Mouse (Mus musculus) effector memory CD4-positive, alpha-beta T cell, adult 7 months (primary cell): ENCODE results near the gene Aldoart2. TPM values are rescaled to one million over a fixed set of nuclear protein-coding genes. Genes with fewer than 3 reads are reported as not detected.

Experiments
- polyA plus RNA-seq: library from polyadenylated mRNA; unstranded; fragments of 100-300 nt; shearing (Covaris generic); gene quantifications from one replicate; pipeline ENCODE4 v1.2.1, GENCODE M21; 2017

The Aldoart2 gene
- not detected for polyA plus RNA-seq

GRCm38 (mm10) chr12:55565206-55565605 is at the start of gene Aldoart2:
Gene Aldoart2 (plus strand): TSS chr12:55565239.

GRCm38 (mm10) chr12:55598887-55599561 is 34.0 kb downstream of the Aldoart2 start, which contains the start of gene Insm2:
Gene Insm2 (plus strand): TSS chr12:55599427.

Other genes starting within 250 kb of the Aldoart2 start
- gene Psma6, start 181.0 kb upstream of the Aldoart2 start, polyA plus RNA-seq: 199 TPM
- 3,639 TPM for gene Nfkbia, start 72.6 kb upstream of the Aldoart2 start, polyA plus RNA-seq
- gene Insm2, start 34.2 kb downstream of the Aldoart2 start, polyA plus RNA-seq: 0.18 TPM